Mouse (Mus musculus) heart, embryonic 12.5 days (tissue): Measurements from ENCODE around the gene Tspan9. TPM values are rescaled to one million over a fixed set of nuclear protein-coding genes. Genes with fewer than 3 reads are reported as not detected.

ENCODE experiments used
- ATAC-seq: fragments of 200-750 bp; cut with Nextera tagmentation; 2 replicates; pipeline ENCODE4 v1.8.0; 2017; ENCODE audit warnings: moderate TSS enrichment, moderate library complexity; ENCODE audit not compliant: insufficient number of reproducible peaks, low FRiP score
- H3K27ac ChIP-seq: fragments of 300-500 bp; sonication (generic); 2 replicates; pipeline ENCODE4 v1.5.1; 2016; ENCODE audit warnings: mild to moderate bottlenecking, moderate library complexity; ENCODE audit not compliant: poor library complexity, severe bottlenecking
- H3K27me3 ChIP-seq: fragments of 300-500 bp; sonication (generic); replicated peaks from 2 replicates; pipeline ENCODE4 v1.6.1; 2016; ENCODE audit warnings: mild to moderate bottlenecking, moderate library complexity
- H3K36me3 ChIP-seq: fragments of 300-500 bp; sonication (generic); 2 replicates; pipeline ENCODE4 v1.6.1; 2016; ENCODE audit warnings: mild to moderate bottlenecking, moderate library complexity
- H3K4me1 ChIP-seq: fragments of 300-500 bp; sonication (generic); replicated peaks from 2 replicates; pipeline ENCODE4 v1.6.1; 2016; ENCODE audit warnings: mild to moderate bottlenecking
- H3K4me2 ChIP-seq: fragments of 300-500 bp; sonication (generic); 2 replicates; pipeline ENCODE4 v1.6.1; 2016; ENCODE audit warnings: mild to moderate bottlenecking, moderate library complexity
- H3K4me3 ChIP-seq: fragments of 300-500 bp; sonication (generic); 2 replicates; pipeline ENCODE4 v1.5.1; 2016; ENCODE audit warnings: mild to moderate bottlenecking
- H3K9ac ChIP-seq: fragments of 300-500 bp; sonication (generic); 2 replicates; pipeline ENCODE4 v1.6.1; 2016; ENCODE audit warnings: mild to moderate bottlenecking, moderate library complexity
- H3K9me3 ChIP-seq: fragments of 300-500 bp; sonication (generic); replicated peaks from 2 replicates; pipeline ENCODE4 v1.6.1; 2016; ENCODE audit warnings: mild to moderate bottlenecking, moderate library complexity
- WGBS: fragments of 180-500 bp; shearing (Covaris S2); methylation state at CpG from one replicate; pipeline ENCODE4 v1.1.7; 2016; 5-methylcytosine and 5-hydroxymethylcytosine counted together
- polyA plus RNA-seq: library from polyadenylated mRNA; unstranded; fragments of >200 nt; fragmentation: Nextera tagmentation; extraction: Ambion mirVana; gene quantifications from 2 replicates; pipeline ENCODE4 v1.2.1, GENCODE M21; 2016

Gene Tspan9
- polyA plus RNA-seq, 1 experiment from 2014 or later: 172 TPM

DNA sequence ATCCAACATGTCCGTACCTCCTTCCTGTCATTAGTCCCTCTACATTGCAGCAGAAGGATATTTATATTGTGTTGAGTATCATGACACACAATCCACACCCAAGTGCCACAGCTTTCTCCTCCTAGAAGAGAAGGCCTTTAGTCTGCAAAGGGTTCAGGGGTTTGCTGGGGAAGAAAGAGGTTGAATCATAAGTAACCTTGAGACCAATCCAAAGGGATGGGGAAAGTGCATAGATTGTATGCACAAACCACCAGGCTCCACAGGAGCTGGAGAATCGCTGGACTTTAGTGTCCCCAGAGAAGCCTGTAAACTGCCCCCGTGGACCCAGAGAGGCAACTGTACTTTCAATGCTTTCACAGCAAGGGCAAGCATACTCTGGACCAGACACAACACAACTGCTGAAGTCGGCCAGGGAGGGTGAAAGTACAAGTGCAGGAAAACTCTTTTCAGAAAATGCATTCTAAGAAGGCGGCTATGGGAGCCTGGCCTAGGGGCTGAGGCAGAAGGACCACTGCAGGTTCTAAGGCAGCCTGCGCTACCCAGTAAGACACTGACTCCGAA lies 24.6 kb downstream of the Tspan9 start:
- WGBS: 87% methylated on average over 7 of the region's 7 CpGs
- no peak overlapping the region for H3K9ac ChIP-seq
- no peaks in the 10 kb centered on the region for H3K9me3 ChIP-seq
- no peak overlapping the region for H3K27ac ChIP-seq
- peaks cover 77% of the 10 kb centered on the region for H3K4me1 ChIP-seq
- H3K36me3 ChIP-seq: peaks cover 8% of the 10 kb centered on the region
- H3K4me3 ChIP-seq: no peak overlapping the region
- no peak overlapping the region for H3K4me2 ChIP-seq
- ATAC-seq: no peak
- no peaks in the 10 kb centered on the region for H3K27me3 ChIP-seq

GRCm38 (mm10) chr6:128116836-128117542 lies 26.4 kb downstream of the Tspan9 start:
- Histone ChIP-seq H3K4me2 (no peak overlapping the region), H3K27ac (0 out of 2 replicates have a peak overlapping the region, but pooled peaks have one; percentile 9), H3K9me3 (no peaks in the 10 kb centered on the region), H3K9ac (peak overlapping the region; percentile 18; the same call in 1 of the 2 replicates), H3K27me3 (no peaks in the 10 kb centered on the region), H3K36me3 (peaks cover 8% of the 10 kb centered on the region), H3K4me3 (no peak overlapping the region), H3K4me1 (peaks cover 75% of the 10 kb centered on the region)
- WGBS: 68% methylated on average over 10 of the region's 10 CpGs
- no peak for ATAC-seq

DNA sequence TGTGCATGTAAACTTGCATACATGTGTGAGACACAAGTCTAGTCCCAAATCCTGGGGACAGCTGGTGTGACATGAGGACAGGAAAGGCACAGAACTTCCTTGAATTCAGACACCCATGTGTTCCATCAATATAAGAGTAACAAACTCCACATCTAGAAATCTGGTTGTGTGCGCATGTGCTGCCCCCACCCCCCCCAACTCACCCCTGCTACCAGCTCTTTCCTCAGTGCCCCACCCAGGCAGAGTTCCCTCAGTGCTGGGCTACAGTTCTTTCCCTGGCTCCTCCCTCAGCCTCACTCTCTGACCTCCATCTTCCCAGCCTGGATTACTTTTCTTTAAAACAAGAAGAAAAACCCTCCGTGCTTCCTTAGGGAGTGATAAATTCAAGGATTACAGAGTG lies 27.1 kb downstream of the Tspan9 start:
- H3K9me3 ChIP-seq: no peaks in the 10 kb centered on the region
- H3K9ac ChIP-seq: no peak overlapping the region
- ATAC-seq: no peak
- peaks cover 8% of the 10 kb centered on the region for H3K36me3 ChIP-seq
- H3K27ac ChIP-seq: peak overlapping the region; percentile 49
- 60% methylated on average over 2 of the region's 2 CpGs for WGBS
- no peaks in the 10 kb centered on the region for H3K27me3 ChIP-seq
- peaks cover 75% of the 10 kb centered on the region for H3K4me1 ChIP-seq
- H3K4me3 ChIP-seq: no peak overlapping the region
- no peak overlapping the region for H3K4me2 ChIP-seq

DNA sequence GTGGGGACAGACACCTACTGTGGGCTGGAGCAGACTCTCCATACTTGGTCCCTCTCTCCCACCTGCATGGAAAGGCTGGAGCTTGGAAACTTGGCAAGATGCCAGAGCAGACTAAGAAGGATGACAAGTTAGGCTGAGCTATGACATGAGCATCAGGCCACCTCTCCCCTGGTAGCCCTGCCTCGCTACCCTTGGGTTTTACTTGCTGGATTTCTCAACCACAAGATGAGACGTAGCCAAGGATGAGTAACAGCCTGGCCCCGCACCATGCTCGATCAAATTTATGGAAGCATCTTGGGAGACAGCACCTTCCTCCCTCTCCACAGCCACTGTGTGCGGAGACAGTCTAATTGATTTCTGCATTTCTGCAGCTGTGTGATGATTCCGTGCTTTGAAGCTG lies 28.3 kb downstream of the Tspan9 start:
- ATAC-seq: 0 out of 2 replicates have a peak, but pooled peaks have one; percentile 15
- Histone ChIP-seq H3K9me3 (no peaks in the 10 kb centered on the region), H3K27ac (no peak overlapping the region; the same call in 1 of the 2 replicates), H3K9ac (no peak overlapping the region), H3K4me2 (no peak overlapping the region), H3K27me3 (no peaks in the 10 kb centered on the region), H3K4me3 (no peak overlapping the region), H3K4me1 (peaks cover 66% of the 10 kb centered on the region), H3K36me3 (peaks cover 8% of the 10 kb centered on the region)
- WGBS: 86% methylated on average over 6 of the region's 6 CpGs

- Histone ChIP-seq H3K9ac (peak overlapping the region; percentile 51), H3K4me2 (no peak overlapping the region), H3K27ac (peak overlapping the region; percentile 54), H3K9me3 (no peaks in the 10 kb centered on the region), H3K36me3 (peaks cover 3% of the 10 kb centered on the region; the same call in 1 of the 2 replicates), H3K4me3 (no peak overlapping the region), H3K27me3 (no peaks in the 10 kb centered on the region), H3K4me1 (peaks cover 67% of the 10 kb centered on the region)
- WGBS: 25% methylated on average over 2 of the region's 3 CpGs
- no peak for ATAC-seq
Measured at GRCm38 (mm10) chr6:128112605-128113004, 30.8 kb downstream of the Tspan9 start.

DNA sequence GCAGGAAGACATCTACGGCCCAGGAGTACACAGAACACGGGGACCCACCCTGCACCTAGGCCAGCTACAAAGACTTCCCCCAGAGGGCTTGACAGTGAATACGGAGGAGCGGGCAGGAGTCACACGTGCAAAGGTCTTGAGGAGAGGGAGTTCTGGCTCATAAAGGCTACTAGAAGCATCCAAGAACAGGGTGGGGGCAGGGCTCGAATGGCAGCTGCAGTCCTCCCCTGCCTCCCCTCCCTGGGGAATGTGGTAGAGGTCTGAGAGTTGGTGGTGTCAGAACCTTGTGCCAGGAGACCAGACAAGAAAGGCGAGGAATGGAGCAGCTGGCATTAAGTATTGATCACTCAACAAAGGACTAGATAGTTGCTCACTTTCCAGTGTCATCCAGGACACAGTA lies 31.6 kb downstream of the Tspan9 start:
- H3K36me3 ChIP-seq: peaks cover 3% of the 10 kb centered on the region; the same call in 1 of the 2 replicates
- 0 out of 2 replicates have a peak, but pooled peaks have one; percentile 15 for ATAC-seq
- no peak overlapping the region for H3K4me3 ChIP-seq
- no peaks in the 10 kb centered on the region for H3K9me3 ChIP-seq
- 50% methylated on average over 7 of the region's 7 CpGs for WGBS
- H3K9ac ChIP-seq: 0 out of 2 replicates have a peak overlapping the region, but pooled peaks have one; percentile 27
- no peak overlapping the region for H3K27ac ChIP-seq
- H3K27me3 ChIP-seq: no peaks in the 10 kb centered on the region
- H3K4me2 ChIP-seq: no peak overlapping the region
- H3K4me1 ChIP-seq: peaks cover 67% of the 10 kb centered on the region

DNA sequence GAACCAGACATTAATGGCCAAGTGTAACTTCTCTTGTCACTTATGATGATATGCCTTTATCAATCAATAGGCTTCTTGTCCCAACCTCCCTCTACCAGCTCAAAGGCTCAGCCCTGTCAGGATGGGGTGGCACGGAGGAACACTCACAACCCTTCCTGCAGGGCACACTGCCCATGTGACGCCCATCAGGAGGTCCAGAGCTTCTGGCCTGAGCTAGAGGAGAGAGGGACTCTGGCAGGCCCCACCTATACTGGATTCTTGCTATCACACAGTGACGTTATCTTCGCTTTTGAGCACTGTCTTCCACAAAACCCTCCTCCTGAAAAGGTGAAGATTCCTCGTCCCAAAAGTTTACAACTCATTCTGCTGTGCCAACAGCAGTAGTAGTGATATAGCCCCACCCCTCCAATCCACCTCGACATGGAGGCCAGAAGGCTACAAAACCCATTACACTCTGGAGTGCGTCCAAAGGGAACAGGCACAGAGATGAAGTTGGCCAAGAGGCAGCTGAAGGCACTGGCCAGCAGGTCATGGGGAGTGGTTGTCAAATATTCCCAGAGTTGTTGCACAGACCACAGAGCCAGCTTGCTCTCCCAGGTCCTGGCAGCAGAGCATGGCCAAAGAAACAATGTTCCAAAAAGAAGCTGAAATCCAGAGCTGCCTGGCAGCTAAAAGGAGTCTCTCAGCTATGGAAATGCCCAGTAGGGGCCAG lies 34.9 kb downstream of the Tspan9 start:
- no peaks in the 10 kb centered on the region for H3K27me3 ChIP-seq
- no peaks in the 10 kb centered on the region for H3K36me3 ChIP-seq
- no peaks in the 10 kb centered on the region for H3K9me3 ChIP-seq
- no peak overlapping the region for H3K4me3 ChIP-seq
- H3K4me2 ChIP-seq: no peak overlapping the region
- no peak for ATAC-seq
- no peak overlapping the region for H3K9ac ChIP-seq
- H3K27ac ChIP-seq: no peak overlapping the region
- 74% methylated on average over 7 of the region's 7 CpGs for WGBS
- H3K4me1 ChIP-seq: peaks cover 78% of the 10 kb centered on the region

DNA sequence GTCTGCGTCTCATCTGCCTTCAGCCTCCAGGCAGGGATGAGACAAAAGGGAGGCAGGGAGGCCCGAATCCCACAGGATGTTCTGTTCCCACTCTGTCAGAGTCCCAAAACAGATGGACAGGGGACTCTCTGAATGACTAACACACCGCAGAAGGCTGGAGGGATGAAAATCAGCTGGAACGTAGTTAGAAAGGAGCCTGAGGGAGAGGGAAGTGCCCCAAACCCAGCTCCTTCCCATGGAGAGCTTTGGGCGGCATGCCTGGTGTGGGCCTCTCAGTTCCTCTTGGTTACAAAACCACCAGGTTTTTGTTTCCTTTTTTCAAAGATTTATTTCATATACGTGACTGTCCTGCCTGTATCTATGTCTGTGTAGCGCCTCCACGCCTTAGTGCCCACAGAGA lies 35.7 kb downstream of the Tspan9 start:
- Histone ChIP-seq H3K27ac (no peak overlapping the region), H3K4me1 (peaks cover 77% of the 10 kb centered on the region)
- WGBS: 69% methylated on average over 8 of the region's 8 CpGs

DNA sequence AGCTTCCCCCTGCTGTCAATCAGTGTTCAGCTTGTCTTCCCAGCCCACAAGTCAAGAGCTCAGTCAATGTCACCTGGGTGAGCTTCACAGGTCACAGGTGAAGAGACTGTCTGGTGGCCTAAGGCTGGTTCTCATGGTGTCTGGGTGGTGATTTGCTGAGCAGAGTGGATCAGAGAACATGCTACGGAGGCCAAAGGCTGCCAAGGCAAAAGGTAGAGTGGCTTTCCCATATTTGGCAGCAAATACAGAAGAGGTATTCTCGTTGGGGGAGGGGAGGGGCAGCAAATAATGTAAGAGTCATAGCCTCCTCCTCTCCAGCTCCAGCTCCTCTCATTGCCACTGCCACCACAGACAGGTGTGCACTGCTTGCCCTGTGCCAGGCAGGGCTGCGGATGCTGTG lies 37.2 kb downstream of the Tspan9 start:
- no peak for ATAC-seq
- no peaks in the 10 kb centered on the region for H3K36me3 ChIP-seq
- no peaks in the 10 kb centered on the region for H3K9me3 ChIP-seq
- H3K4me1 ChIP-seq: peaks cover 71% of the 10 kb centered on the region
- peak overlapping the region; percentile 37 for H3K27ac ChIP-seq
- WGBS: 49% methylated on average over 3 of the region's 3 CpGs
- no peak overlapping the region for H3K4me3 ChIP-seq
- peak overlapping the region; percentile 33; the same call in 1 of the 2 replicates for H3K9ac ChIP-seq
- H3K27me3 ChIP-seq: no peaks in the 10 kb centered on the region
- H3K4me2 ChIP-seq: no peak overlapping the region

More for the DNA sequence above, 35.7 kb downstream of the Tspan9 start:
- Histone ChIP-seq H3K36me3 (no peaks in the 10 kb centered on the region), H3K4me3 (no peak overlapping the region), H3K9ac (no peak overlapping the region), H3K9me3 (no peaks in the 10 kb centered on the region), H3K4me2 (no peak overlapping the region), H3K27me3 (no peaks in the 10 kb centered on the region)
- ATAC-seq: no peak

- WGBS: 69% methylated on average over 7 of the region's 7 CpGs
- ATAC-seq: no peak
- Histone ChIP-seq H3K36me3 (no peaks in the 10 kb centered on the region), H3K9me3 (no peaks in the 10 kb centered on the region), H3K27ac (peak overlapping the region; percentile 37; the same call in 1 of the 2 replicates), H3K4me3 (no peak overlapping the region), H3K4me2 (no peak overlapping the region), H3K27me3 (no peaks in the 10 kb centered on the region), H3K4me1 (peaks cover 71% of the 10 kb centered on the region), H3K9ac (peak overlapping the region; percentile 11; the same call in 1 of the 2 replicates)
Measured at GRCm38 (mm10) chr6:128104712-128105324, 38.6 kb downstream of the Tspan9 start.

- peaks cover 80% of the 10 kb centered on the region for H3K4me1 ChIP-seq
- no peak for ATAC-seq
- H3K9me3 ChIP-seq: no peaks in the 10 kb centered on the region
- no peak overlapping the region for H3K4me3 ChIP-seq
- H3K9ac ChIP-seq: no peak overlapping the region
- H3K4me2 ChIP-seq: no peak overlapping the region
- WGBS: 64% methylated on average over 5 of the region's 5 CpGs
- H3K36me3 ChIP-seq: no peaks in the 10 kb centered on the region
- no peaks in the 10 kb centered on the region for H3K27me3 ChIP-seq
- peak overlapping the region; percentile 39; the same call in 1 of the 2 replicates for H3K27ac ChIP-seq
Measured at GRCm38 (mm10) chr6:128103874-128104273, 39.5 kb downstream of the Tspan9 start.
